Mouse (Mus musculus) lung, adult 2 months (tissue): ENCODE data around the gene Plcd3.

Experiments used
- CTCF ChIP-seq: fragments of 200-500 bp; IDR thresholded peaks from 2 replicates; pipeline ENCODE4 v1.5.1; 2011; ENCODE audit warnings: mild to moderate bottlenecking, low read length, control low read depth; ENCODE audit not compliant: insufficient read depth
- POLR2A ChIP-seq: fragments of 200-500 bp; IDR thresholded peaks from 2 replicates; pipeline ENCODE4 v1.6.1; 2011; ENCODE audit warnings: low read depth, mild to moderate bottlenecking, control low read depth, low read length, borderline replicate concordance; ENCODE audit errors: extremely low read depth

DNA sequence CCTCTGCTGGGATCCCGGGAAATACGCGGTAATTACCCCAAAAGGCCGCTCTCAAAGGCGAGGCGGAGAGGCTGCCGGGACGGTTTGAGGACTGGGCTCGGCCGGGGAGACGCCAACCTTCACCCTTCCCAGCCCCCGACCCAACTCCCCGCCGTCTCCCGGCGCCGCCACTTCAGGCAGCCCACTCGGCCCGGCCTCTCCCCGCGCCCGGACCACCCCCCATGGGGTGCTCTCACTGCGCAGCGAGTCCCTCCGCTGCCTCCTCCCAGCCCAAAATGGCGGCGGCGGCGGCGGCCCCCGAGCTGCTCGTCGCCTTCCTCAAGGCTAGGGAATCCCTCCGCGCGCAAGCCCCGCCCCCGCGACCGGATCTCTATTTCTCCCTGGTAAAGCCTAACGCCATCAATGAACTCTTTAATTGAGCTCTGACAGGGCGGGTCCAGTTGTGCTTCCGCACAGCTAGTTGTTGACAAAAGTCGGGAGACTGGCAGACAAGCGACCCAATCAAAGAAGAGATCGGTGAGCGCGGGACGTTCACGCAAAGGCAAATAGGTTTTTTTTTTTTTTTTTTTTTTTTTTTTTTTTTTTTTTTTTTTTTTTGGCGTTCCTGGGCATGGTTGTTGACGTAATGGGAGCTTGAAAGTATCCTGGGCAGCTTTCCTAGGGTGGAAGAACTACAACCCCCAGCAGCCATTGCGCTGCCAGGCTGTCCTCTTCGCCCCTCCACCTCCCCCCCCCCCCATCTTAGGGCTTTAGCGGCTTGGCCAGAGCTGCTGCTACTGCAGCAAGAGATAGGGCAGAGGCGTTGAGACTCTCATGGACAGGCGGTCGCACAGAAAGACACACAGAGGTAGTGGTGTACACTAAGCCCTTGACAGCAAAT is 31.4 kb upstream of the Plcd3 start:
- TF ChIP-seq POLR2A: peak; percentile 82; the same call in 1 of the 2 replicates
- TF ChIP-seq CTCF: no peak
